Mouse (Mus musculus): ENCODE data around the gene Col9a3.

Gene Col9a3

DNA sequence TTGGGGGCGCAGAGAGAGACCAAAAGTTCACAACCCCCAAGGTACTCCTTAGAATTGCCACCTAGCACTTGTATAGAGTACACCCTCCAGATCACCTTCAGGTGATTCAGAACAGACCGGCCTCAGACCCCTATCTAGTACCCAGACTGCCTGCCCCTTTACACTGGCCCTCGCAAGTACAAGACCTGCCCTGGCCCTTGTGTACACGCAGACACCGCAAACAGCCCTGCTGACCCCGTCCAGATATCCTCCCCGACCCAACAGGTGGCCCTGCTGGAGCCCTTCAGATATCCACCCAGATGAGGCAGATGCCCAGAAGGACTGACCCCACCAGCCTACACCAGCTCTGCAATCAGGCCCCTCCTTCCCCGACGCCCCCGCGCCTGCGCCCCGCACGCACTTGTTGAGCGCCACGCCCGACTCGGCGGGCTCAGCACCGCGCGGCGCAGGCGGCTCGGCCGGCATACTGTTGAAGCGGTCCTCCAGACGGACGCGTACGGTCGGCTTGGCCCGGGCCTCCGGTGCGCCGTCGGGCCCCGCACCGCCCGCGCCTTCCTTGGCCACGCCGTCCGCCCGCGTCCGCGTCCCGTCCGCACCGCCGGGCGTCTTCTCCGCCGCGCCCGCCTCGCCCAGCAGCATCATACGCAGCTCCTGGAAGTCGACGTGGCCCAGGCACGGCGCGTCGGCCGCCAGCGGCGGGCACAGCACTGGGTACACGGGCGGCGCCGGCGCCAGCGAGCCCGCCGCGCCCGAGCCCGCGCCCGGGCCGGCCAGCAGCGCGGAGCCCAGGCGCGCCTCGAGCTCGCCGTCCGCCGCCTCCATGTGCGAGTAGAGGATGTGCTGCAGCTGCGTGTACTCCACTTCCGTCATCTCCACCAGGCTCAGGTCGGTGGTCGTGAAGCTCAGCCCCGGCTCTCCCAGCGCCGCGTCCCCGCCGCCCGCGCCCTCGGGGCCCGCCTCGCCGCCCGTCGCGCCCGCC, 44.3 kb downstream of the Col9a3 start:
- DNase-seq = no peak

DNA sequence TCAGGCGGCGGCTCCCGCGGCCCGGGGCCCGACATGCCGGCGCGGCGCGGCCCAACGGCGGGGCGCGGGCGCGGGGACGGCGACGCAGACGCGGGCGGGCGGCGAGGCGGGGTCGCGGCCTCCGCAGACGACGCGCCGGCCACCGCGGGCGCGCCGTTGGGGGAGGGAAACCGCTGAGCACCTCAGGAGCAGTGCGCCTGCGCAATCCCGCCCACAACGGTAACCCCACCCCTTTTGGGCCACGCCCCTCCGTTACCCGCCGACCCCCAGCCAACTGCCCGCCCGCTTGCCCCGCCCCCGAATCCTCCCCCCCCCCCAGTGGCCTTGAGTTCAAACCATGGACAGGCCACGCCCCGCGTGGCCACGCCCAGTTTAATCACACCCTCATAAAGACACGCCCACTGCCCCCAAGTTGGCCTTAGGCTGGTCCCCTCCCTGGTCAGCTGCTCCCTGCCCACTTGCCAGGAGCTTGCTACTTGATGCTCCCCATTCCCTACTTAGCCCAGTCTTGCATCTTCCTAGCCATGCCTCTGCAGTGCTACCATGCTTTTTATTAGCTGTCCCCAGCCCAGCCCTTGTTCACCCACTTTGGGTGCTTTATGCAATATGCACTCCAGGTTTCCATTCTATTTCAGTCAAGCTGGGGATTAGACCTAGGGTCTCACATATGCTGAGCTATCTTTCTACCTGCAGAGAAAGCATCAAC, 45.1 kb downstream of the Col9a3 start, which contains the start of gene Tcfl5:
Gene Tcfl5, minus strand, starts transcription at position 154 of the 706 bp plus-strand sequence.
- DNase-seq = no peak

DNA sequence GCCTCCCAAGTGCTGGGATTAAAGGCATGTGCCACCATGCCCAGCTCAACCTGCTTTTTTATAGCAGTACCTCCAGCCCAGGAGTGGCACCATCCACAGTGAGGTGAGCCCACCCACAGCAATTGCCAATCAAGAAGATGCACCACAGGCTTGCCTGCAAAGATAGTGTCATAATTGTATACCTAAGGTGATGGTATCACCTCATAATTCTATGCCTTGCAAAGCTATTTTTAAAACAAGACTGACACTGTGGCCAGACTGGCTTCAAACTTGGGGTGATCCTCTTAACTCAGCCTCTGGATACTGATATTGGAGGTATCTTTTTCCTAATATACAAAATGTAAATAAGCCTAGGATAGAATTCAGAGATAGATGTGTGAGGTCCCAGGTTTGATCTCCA, 46.0 kb downstream of the Col9a3 start:
- no peak for DNase-seq

DNA sequence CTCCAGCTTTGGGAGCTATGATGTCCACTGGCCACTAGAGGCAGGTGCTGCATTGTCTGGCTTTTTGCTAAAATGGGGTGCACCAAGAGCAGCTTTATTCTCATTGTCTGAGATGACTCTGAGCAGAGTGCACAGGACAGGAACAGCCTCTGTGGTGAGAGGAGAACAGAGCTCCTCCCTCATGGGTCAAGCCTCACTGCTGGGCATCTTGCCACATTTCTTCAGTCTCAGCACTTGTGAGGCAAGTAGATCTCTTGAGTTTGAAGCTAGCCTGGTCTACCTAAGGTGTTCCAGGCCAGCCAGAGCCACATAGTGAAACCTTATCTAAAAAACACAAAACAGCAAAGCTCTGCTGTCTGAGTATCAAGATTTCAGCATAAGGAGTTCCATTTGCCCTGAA, 49.3 kb downstream of the Col9a3 start:
- no peak for DNase-seq

DNA sequence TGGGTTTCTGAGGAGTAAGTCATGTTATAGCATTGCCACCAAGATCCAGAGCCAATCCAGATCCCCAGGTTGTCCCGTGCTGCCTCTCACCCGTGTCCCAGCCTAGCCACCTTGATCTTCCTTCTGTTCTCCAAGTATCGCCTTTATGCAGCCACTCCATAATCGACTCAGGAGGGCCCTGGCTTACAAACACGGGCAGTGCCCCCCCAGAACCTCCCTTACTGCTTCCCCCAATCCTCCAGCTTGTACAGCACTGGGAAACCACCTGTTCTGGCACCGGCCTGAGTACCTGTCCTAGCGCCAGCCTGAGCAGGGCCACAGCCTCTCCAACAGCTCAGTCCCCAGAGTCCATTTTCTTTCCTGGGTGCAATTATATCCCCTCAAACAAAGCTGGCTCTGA, 57.1 kb downstream of the Col9a3 start:
- DNase-seq = no peak

DNA sequence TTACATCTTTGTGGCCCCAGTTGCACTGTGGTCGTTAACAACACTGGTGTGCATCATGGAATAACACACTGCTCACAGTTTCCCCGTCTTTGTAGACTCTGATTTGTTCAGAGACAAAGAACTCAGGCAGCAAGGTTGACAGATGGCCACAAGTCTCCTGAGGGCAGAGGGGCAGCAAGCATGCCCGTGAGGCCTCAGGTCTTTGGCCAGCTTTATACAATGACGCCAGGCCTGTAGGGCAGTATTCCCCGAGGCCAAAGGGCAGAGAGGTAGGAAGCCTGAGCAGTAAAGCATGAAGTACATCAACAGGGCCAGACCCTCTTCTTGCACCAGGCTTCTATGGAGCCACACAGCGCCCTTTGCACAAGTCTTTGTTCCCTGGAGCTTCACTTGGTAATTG, 57.6 kb downstream of the Col9a3 start:
- DNase-seq = peak in 1 of 2 experiments; percentile 26

DNA sequence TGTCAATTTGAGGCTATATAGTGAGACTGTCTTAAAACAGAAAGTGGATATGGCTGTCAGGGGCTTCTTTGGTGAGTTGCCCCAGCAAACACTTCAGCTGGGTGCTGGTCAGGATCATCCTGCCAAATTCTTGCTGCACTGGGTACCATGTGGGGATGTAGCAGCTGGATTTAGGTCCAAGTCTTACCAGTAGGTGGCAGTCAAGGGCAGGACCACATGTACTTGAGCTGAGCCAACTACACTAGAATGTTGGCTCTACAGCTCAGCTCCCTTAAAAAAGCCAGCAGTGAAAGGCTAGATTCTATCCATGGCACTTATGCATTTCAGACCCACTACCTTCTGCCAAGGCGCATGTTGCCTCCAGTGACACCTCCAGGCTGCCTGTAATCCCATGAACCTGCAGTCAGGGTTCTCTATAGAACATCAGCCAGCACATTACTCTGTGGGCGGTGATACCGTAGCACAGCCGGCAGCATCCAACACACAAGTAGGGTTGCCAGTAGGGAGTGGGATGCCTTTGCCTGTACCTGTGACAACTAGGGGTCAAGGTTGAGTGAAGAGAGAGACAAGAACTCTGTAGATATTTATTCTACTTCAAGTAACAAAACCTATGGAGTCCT, 59.9 kb downstream of the Col9a3 start:
- DNase-seq = peak; percentile 57 to 79

DNA sequence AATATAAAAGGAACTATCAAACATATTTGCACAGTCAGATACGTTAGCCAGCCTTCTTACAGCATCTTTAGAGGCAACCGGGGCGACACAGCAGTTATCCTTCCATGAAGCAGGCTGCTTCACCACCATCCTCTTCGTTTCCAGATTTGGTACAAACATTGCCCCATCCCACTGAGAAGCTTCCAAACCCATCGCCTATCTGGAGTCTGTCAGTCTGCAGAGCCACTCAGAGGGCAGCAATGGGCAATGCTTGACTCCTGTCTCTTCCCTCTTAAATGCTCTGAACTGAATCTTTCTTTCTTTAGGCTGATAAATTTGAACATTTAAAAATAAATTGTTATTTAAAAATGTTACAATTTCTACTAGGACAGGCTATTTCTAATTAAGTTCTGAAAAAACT, 60.8 kb downstream of the Col9a3 start:
- no peak for DNase-seq

DNA sequence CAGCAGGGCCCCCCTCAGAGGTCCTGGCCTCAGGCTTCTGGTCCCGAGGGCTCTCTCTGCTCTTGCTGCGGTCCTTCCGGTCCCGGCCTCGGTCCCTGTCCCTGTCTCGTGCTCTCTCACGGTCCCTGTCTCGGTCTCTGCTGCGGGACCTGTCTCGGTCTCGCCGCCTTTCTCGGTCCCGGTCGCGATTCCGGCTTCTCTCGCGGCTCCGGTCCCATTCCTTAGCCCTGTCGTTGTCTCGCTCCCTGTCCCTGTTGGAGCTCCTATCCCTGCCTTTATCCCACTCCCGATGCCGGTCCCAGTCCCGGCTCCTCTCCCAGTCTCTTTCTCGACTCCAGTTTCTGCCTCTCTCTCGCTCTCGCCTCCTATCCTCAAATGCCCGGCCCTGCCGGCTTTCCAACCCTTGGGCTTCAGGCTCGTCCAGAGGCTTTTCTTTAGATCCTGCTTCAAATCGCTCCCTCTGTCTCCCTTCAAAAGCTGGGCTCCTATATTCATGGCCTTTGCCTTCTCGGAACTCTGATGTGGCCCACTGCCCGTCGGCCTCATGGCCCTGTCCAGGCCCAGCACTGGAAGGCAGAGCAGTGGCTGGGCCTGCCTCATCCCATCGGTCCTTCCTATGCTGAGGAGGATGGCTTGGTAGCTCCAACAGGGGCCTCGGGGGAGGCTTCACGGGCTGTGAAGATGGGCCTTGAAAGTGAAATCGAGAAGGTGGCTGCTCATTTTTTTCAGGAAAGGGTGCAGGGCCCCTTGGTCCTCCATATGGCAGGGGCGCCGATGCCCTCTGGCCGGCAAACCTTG, 62.0 kb downstream of the Col9a3 start:
- no peak for DNase-seq

DNA sequence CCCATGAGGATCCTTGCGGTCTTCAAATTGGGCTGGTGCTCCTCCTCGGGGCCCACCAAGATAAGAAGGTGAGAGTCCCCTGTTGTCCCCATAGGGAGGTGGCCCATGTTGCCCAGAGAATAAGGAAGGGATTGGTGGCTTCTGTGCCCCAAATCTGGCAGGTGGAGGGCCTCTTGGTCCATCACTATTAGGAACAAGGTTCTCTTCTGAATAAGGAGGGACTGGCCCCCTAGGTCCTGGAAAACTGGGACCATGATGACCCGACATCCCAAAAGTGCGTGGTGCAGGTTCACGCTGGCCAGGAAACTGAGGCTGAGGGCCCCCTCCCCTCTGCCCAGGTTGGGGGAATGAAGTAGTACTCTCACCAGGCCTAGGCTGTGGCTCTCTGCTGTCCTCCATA, 62.9 kb downstream of the Col9a3 start:
- no peak for DNase-seq

DNA sequence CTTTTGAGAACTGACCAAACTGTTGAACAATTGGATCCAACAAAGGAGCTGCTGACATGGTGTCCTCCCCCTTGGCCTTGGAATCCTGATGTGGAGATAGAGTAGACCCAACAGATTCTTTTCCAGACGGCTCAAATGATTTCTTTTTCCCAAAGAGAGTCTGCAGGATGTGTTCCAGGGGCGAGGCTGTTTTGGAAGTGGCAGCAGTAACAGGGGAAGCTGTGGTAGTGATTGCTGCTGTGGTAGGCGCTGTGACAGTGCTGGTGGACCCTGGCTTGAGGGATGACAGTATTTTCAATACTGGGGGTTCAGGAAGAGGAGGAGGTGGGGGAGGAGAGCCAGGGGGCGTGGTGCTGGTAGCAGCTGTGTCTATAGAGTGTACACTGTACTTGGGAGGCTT, 64.4 kb downstream of the Col9a3 start:
- no peak for DNase-seq

Measured in kidney, adult 8-10 months (tissue).